Mouse (Mus musculus) brain, adult 10 weeks (tissue): ENCODE data around the gene Krt20. TPM values are rescaled to one million over a fixed set of nuclear protein-coding genes. Genes with fewer than 3 reads are reported as not detected.

Experiments
- polyA plus RNA-seq: library from polyadenylated mRNA; stranded (reverse); fragments of 350-450 nt; fragmentation: Illumina TruSeq; extraction: RNeasy Lipid Tissue Mini Kit (QIAGEN cat#74804); gene quantifications from one replicate; pipeline ENCODE4 v1.2.3, GENCODE M21; 2015; ENCODE audit warnings: low read depth, low replicate concordance

Gene Krt20
- polyA plus RNA-seq, result 0.22 TPM

DNA sequence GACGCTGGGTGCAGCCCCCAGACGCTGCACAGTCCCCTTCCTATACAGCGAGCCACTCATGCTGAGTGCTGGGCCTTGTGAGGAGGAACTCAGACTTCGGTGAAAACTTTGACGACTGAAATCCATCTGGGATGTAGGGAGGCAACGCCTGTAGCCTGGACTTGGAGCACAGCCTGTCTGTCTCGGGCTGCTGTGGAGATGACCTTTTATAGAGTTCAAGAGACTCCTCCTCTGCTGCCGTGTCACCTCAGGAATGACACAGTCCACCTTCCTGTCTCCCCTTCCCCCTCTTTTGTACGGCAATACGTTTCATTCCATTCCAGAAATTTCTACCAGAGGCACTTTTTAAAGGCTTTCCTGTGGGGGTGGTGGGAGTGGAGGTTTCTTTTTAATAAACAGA lies at the start of gene Krt20:
TSS of gene Krt20 (minus strand) at position 179 of the 400 bp plus-strand sequence.

DNA sequence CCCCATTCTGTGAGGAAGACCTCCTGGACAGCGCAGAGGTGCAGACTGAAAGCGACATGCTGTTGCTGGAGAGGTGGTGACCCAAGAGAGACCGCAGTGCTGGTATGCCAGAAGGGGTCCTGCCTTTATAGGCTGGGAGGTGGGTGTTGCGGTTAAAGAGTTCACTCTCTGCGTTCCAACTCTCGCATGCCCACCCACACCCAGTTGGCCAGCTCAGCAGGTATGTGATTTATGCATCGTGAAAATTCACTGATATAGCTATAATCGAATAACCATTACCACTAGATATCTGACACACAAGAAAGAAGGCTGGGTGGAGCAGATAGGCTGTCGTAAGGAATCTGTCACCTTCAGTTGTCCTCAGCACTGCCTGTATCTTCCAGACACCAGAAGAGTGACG lies 15.8 kb downstream of the Krt20 start, which contains the start of gene Krt12:
TSS of gene Krt12 (minus strand) at position 101 of the 400 bp plus-strand sequence.

DNA sequence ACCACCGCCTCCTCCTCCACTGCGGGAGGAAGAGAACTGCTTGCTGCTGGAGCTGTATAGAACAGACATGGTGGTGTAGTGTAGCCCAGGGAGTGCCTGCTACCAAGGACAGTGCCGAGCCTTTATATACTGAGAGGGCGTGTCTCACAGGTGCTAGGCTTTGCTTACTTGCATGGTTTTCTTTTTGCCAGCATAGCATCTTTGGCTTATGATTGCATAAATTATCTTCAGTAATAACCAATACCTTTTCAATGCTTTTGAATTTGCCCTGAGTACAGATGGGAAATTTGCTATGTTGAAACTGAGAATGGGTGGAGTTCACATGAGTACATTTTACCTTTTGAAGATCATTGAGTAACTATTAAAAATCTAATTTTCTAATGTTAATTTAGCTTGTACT lies 48.7 kb downstream of the Krt20 start, which contains the start of gene Krt10:
TSS of gene Krt10 (minus strand) at position 101 of the 400 bp plus-strand sequence.

Other genes starting within 250 kb of the Krt20 start
- 77.0 TPM for gene Smarce1, start 207.1 kb downstream of the Krt20 start, polyA plus RNA-seq
- 54.3 TPM for gene Krt222, start 194.1 kb downstream of the Krt20 start, polyA plus RNA-seq
- not detected for gene Krt24, start 152.9 kb downstream of the Krt20 start, polyA plus RNA-seq
- gene Krt25, start 115.2 kb downstream of the Krt20 start, polyA plus RNA-seq, result 0.30 TPM
- not detected for gene Krt26, start 100.2 kb downstream of the Krt20 start, polyA plus RNA-seq
- gene Krt27, start 87.0 kb downstream of the Krt20 start, polyA plus RNA-seq, result not detected
- not detected for gene Krt28, start 63.2 kb downstream of the Krt20 start, polyA plus RNA-seq
- gene Krt10, start 48.8 kb downstream of the Krt20 start, polyA plus RNA-seq, result 18.1 TPM
- 13.0 TPM for gene Krt12, start 15.9 kb downstream of the Krt20 start, polyA plus RNA-seq
- not detected for gene Krt23, start 55.0 kb upstream of the Krt20 start, polyA plus RNA-seq
- gene Krt39, start 83.2 kb upstream of the Krt20 start, polyA plus RNA-seq, result not detected
- gene Krt40, start 105.0 kb upstream of the Krt20 start, polyA plus RNA-seq, result not detected
- not detected for gene Krtap3-3, start 112.7 kb upstream of the Krt20 start, polyA plus RNA-seq
- gene Krtap3-2, start 118.7 kb upstream of the Krt20 start, polyA plus RNA-seq, result not detected
- gene Gm11939, start 121.3 kb upstream of the Krt20 start, polyA plus RNA-seq, result not detected
- gene Krtap3-1, start 128.5 kb upstream of the Krt20 start, polyA plus RNA-seq, result not detected
- not detected for gene Krtap1-5, start 142.9 kb upstream of the Krt20 start, polyA plus RNA-seq
- gene Krtap1-4, start 145.5 kb upstream of the Krt20 start, polyA plus RNA-seq, result not detected
- gene Krtap1-3, start 153.2 kb upstream of the Krt20 start, polyA plus RNA-seq, result not detected
- not detected for gene Krtap9-3, start 160.0 kb upstream of the Krt20 start, polyA plus RNA-seq
- gene Gm11938, start 165.2 kb upstream of the Krt20 start, polyA plus RNA-seq, result not detected
- gene Gm11937, start 172.0 kb upstream of the Krt20 start, polyA plus RNA-seq, result not detected
- not detected for gene Krtap2-4, start 176.7 kb upstream of the Krt20 start, polyA plus RNA-seq
- gene Gm11562, start 182.3 kb upstream of the Krt20 start, polyA plus RNA-seq, result not detected
- gene Krtap4-1, start 190.1 kb upstream of the Krt20 start, polyA plus RNA-seq, result not detected
- not detected for gene Krtap4-2, start 196.9 kb upstream of the Krt20 start, polyA plus RNA-seq
- gene Krtap4-7, start 205.9 kb upstream of the Krt20 start, polyA plus RNA-seq, result not detected
- gene Gm11555, start 212.1 kb upstream of the Krt20 start, polyA plus RNA-seq, result not detected
- gene Gm11563, start 220.8 kb upstream of the Krt20 start, polyA plus RNA-seq, result not detected
- gene Krtap4-6, start 227.8 kb upstream of the Krt20 start, polyA plus RNA-seq, result not detected